Mouse (Mus musculus): ENCODE results near the gene Cdcp1.

GRCm38 (mm10) chr9:123206526-123206925 is 9.3 kb downstream of the Cdcp1 start:
- TF ChIP-seq CTCF (IDR thresholded peaks at IDR 0.05; ENCODE audit: low read depth, low read length) (no peak), POLR2AphosphoS5 (IDR thresholded peaks at IDR 0.05; ENCODE audit: insufficient replicate concordance, low read depth, low read length) (no peak)

All from G1E (cell line).